Mouse (Mus musculus): ENCODE results near the gene Aimp1.
A peak's percentile ranks its signal among the peaks of the same experiment; 100 is the strongest.

Aimp1 gene

DNA sequence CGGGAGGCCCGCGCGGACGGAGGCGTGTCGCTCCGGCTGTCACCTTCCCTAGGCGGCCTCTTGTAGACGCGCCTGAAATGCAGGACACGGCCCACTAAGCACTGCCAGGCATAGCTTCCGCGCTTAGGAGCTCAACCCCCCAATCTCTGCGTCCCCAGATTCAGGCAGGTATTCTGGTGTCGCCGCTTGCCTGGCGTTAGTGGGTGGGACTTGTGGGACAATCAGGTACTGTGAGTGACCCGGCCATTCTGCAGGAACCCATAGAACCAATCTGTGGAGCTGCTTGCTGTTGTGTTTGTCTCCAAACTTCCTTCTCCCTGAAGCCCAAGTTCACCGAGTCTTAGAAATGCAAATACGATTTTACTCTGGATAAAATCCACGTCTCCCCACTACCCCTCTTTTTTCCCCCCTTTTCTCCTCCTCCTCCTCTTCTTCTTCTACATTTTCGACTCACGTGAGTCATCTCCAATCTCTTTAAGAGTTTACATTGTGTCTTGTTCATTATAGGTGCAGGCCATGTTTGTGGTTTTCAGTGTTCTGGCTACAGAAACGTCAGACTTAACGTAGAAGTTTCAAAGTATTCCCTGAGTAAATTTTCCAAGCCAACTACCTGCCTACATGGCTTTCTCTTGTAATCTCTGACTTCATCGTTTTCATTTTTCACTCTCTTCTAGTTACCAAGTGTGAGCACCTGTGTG lies at the start of gene Aimp1:
TSS of gene Aimp1 (minus strand) at position 140 of the 698 bp plus-strand sequence.
- DNase-seq (ENCODE audit: low spot score): no peak

DNA sequence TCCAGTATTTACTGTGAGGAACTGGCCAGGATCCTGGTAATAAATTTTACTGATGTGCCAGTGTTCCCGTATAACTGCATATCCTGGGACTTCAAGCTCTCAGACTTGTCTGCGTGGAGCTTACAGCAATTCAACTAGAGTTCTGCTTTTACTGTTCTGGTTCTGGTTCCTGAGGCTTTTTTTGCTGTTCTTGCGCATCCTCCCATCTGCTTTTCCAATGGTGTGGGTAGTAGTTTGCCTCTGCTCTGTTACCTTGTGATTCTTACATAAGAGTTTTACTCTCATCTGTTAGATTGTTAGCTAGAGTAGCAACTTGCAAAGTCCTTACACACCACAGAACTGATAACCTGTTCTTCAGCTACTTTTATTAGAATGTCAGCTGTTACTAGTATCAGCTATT lies 40.2 kb upstream of the Aimp1 start:
- DNase-seq (ENCODE audit: low spot score): no peak

DNA sequence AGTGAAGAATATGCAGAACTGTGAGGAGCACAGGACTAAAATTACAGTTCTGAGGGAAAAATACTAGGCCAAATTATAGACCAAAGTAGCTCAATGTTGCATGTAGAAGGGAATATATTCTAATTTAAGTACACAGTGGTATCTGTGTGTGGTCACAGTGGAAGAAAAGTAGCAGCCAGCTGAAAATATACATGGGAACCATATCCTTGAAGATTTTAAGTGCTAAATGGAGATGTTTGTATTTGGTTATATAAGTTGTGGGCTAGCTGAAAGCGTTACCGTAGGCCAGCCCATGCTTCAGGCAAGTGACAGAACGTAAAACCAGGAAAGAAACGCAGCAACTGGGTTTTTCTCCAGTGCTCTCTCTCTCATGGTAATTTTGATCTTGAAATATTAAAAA lies 33.1 kb upstream of the Aimp1 start:
- no peak for DNase-seq (ENCODE audit: low spot score)

DNA sequence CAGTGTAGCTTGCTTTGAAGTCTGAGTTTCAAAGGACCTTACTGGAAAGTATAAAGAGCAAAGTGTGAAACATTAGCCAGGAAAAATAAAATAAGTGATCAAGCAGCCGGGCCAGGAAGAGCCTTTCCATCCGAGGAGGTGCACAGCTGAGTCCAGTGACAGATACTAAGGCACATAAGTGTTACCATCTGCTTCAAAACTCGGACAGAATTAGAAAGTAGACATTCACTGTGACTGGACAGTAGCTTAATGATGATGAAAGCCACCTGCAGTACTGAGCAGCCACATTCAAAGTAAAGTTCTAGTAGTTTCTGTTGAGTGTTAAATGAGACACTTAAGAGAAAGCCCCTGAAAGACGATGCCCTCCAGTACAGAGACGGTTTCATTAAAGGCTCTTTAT lies 29.7 kb upstream of the Aimp1 start:
- no peak for DNase-seq (ENCODE audit: low spot score)

DNA sequence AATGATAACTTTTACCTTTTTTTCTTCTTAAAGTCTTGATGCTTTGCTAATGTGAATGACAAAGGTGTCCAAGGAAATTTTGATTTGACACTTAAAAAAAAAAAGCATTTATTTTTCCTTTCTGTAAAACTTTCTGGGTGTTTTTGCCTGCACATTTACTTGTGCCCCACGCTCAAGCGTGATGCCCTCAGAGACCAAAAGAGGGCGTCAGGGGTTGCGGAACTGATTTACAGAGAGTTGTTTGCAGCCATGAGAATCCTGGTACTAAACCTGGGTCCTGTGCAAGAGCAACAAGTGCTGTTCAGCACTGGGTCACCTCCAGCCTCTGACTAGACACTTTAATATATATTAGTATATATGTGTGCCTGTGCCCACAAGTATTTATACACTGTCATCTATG lies 22.8 kb upstream of the Aimp1 start:
- DNase-seq (ENCODE audit: low spot score): no peak

DNA sequence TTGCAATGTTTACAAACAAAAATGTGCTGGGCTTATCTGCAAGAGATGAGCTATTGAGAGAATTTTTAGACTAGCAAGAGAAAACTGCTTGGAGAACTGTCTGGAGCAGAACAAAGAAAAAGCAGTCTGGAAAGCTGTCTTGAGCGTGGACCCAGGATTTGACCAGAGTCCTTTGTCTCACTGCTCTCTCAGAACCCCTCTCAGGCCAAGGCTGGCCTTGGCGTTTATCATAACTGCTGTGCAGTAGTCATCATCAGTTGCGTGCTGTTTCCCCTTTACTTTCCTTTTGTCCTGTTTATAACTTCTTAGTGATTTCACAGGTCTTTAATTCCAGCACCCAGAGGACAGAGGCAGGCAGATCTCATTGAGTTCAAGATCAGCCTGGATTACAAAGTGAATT lies 20.0 kb upstream of the Aimp1 start:
- DNase-seq (ENCODE audit: low spot score): no peak

DNA sequence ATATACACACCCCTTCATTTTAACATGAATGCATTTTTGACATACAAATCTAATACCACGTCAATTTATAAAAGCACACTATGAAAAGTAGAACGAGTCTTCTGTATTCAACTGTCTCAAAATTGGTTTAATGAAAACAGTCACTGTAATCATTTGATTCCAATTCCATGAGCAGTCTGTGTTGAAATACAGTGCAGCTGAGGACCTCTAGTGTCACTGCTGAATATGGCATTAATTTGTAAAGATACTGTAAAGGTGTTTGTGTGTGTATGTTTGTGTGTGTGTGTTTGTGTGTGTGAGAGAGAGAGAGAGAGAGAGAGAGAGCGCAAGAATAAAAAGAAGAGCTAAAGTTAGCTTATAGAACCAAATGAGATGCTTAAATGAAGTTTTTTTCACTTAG lies 17.2 kb upstream of the Aimp1 start:
- DNase-seq (ENCODE audit: low spot score): peak; percentile 68

DNA sequence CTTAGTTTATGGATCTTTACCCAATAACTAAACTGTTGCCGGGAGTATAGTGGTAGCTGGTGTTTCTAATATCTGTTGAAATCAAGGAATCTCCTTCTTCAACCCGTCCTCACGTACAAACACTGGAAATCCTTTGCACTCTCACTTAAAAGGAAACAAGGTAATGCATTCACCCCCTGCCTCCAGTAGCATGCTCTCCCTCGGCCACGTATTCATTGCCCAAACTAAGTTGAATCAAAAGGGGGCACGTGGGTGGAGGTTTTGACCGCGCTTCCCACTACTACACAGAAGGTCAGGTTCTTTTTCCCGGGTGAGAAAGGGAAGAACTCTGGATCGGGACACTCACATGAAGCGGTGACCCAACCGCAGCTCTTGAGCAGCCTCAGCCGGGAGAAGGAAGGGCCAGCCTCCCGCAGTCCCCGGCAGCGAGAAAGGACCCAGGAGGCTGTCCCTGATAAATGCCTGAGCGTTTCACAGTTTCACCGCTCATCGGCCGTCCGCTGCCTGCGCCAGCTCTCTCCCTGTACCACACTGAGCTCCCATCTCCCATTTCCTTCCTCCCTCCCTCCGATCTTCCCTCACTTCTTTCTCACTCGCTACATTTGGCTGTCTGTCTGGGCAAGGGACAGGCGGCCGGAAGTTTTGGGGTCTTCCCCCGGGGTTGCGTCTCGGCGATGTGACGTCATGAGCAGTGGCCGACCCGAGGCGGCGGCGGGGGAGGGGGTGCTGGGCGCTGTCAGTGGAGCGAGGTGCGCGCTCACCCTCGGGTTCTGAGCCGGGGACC lies 531 bp downstream of the Aimp1 start, which contains the start of gene Tbck:
TSS of gene Tbck (plus strand) at position 698 of the 784 bp plus-strand sequence.
- peak; percentile 95 for DNase-seq (ENCODE audit: low spot score)

DNA sequence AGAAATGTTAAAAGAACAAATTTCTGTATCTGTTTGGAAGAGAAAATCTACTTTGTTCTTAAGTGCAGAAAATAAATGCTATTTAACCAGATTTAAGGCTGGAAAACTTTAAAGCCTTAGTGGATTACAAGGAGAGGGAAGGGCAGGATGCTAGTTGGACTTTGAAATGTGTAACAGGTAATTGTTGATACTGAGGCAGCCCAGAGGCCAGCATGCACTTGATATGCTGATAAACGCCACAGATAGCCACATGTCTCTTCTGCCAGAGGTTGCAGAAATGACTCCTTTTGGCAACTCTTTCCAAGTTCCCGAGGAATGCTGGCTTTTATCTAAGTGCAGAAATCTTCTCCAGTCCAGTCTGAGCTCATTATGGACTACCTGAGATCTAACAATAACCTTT lies 6.7 kb downstream of the Aimp1 start:
- no peak for DNase-seq (ENCODE audit: low spot score)

DNA sequence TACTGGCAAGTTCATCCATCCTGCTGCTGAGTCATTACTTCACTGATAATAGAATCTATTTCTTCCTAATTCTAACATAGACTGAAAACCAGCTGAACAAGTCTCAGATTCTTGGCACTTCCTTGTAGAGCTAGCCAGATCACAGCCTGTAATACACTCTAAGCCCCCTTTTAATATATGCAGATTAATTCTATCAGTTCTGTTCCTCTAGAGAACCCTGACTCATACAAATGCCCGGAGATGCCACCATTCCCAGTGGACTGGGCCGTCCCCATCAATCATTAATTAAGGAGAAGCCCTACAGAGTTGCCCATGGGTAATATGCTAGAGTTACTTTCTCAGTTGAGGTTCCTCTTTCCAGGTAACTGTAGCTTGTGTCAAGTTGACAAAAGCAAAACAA lies 28.2 kb downstream of the Aimp1 start:
- DNase-seq (ENCODE audit: low spot score): no peak

DNA sequence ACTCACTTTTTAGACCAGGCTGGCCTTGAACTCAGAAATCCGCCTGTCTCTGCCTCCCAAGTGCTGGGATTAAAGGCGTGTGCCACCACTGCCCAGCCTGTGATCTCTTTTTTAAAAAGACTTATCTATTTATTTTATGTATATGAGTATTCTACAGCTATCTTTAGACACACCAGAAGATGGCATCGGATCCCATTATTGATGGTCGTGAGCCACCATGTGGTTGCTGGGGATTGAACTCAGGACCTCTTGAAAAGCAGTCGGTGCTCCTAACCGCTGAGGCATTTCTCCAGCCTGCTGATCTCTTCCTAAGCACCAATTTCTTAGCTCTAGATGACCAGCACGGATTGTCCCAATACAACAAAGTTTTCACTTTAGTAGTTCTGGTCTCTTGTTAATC lies 30.2 kb downstream of the Aimp1 start:
- DNase-seq (ENCODE audit: low spot score): no peak

DNA sequence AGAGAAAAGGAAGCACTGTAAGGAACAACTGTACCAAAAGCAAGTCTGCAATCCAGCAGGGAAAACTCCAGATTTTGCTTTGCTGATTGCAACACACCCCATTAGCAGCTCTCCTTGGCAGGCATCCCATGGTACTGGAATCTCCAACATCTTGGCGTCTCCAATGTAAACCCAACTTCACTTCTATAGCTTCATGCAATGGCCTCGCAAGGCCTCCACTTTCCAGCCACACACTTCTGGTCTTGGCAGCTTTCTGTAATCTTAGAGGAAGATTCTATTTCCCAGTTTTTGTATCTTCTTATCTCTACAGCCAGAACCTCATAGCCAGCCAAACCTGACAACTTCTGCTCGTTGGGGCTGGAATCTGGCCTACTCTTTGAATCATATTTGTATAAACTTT lies 32.4 kb downstream of the Aimp1 start:
- DNase-seq (ENCODE audit: low spot score): peak; percentile 90

DNA sequence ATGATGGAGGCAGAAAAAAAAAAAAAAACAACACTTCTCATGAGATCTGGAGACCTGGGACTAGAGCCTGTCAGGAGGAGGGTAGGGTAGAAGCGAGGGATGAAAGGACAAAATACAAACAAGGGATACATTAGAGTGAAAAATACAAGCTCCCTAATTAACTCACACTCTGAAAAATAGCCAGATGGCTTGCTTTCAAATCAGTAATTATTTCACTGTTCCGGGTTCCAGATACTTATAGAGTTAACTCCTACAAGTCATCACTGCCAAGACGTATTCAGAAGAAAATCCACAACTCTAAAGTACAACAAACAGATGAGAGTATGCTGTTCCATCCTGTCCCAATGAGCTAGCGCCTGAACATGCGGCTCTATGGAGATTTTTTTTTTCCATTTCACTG lies 34.0 kb downstream of the Aimp1 start:
- no peak for DNase-seq (ENCODE audit: low spot score)

DNA sequence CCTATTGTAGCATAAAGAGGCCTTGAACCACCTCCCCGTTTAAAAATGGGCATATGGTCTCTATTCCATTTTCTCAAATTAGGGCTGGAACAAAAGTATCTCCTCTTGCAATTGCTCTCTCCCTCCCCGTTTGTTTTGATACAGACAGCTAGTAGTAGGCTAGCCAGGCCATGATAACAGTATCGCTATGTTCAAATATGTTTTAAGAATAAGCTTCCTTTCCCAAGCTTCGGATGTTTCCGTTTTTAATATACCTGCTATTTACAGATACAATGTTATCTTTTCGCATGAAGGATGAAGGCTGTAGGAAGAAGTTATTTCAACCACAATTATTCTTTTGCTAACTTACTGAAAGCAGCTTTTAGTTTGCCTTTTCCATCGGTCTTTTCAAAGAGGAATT lies 34.8 kb downstream of the Aimp1 start:
- DNase-seq (ENCODE audit: low spot score): no peak

DNA sequence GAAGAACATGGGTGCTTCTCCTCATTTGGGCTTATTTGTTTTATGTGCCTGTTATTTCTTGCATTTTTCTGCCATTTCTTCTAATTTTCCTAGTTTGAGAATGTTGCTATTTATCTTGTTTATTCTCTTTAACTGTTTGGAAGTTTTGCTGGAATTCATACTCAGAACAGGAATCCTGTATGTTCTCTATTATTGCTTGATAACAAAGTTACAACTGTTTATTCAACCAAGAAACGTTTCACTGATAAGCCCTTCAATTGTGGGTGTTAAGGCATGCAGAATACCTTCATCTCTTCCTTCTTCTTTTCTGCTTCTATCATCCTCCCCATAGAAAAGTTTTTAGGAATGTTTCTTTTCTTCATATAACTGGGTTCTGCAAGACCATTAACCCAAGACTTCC lies 37.4 kb downstream of the Aimp1 start:
- no peak for DNase-seq (ENCODE audit: low spot score)

DNA sequence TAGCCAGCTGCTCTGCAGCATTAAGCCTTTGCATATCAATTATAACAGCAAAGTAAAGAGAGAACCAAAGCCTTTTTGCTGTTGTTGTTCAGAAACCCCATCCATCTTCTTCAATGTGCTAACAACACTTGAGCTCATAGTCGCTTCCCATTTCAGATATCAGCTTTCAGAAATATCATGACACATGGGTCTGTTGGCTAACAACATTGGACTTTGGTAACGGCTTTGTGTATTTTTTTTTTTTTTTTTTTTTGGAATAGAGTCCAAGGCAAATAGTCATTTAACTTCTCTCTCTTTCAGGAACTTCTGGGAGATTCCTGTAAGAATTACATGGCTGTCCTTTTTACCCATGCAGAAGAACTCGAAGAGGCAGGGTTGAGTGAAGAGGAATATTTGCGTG lies 40.1 kb downstream of the Aimp1 start:
- peak; percentile 46 for DNase-seq (ENCODE audit: low spot score)

DNA sequence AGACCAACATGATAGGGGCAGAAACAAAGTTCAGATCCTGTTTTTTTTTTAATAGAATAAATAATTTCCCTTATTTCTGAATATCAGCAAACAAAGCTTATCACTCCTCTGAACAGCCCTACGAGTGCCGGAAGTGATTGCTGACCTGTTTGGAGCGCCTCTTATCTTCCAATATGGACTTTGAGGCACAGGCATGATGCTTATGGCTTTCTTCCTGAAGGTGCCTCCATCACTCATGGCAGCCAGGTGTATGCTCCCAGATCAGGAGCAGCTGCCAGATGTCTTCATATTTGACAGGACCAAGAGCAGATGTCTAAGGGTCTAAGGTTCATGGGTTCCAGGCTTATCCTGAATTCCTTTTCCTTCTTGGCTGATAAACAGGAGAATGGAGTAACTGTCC lies 47.1 kb downstream of the Aimp1 start:
- no peak for DNase-seq (ENCODE audit: low spot score)

DNA sequence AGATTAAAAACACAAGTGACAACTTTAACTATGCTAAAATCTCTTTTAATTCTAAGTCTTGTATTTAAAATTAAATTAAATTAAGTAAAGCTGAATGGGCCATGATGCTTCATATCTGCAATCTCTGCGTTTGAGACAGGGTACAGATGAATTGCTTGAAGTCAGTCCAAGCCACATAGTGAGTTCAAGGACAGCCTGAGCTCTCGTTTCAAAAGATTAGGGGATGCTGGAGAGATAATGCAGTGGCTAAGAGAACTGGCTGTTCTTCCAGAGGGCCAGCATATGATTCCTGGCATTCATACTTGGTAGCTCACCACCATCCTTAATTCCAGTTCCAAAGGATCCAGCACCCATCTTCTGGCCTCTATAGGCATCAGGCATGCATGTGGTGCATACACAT lies 50.9 kb downstream of the Aimp1 start:
- no peak for DNase-seq (ENCODE audit: low spot score)

DNA sequence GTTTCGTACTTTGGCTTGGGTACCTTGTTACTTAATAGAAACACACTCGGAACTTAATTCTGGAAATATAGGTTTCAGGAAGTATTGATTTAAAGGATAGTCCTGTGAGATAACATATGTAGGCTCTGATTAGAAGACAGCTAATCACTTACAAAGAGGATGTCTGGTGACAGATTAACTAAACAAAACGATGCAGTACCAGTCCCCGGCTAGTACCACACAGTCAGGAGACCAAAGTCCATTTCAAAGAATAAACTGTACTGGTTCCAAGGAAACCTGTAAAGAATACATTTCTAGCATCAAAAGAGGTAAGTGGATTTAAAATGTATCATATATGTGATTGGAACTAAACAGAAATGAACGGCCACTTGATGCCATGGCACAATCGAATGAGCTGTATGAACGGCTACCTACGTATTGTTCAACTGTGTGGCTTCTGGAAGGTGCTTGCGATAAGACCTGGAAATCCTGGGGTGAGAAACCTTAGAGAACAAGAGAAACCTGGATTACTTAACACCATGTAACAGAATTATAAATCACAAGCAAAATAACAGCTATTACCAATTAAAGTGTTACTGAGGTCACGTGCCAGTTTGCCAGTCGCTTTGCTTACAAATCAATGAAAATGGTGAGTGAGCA lies 54.5 kb downstream of the Aimp1 start, which contains the start of gene Gimd1:
TSS of gene Gimd1 (plus strand) at position 220 of the 639 bp plus-strand sequence.
- no peak for DNase-seq (ENCODE audit: low spot score)

DNA sequence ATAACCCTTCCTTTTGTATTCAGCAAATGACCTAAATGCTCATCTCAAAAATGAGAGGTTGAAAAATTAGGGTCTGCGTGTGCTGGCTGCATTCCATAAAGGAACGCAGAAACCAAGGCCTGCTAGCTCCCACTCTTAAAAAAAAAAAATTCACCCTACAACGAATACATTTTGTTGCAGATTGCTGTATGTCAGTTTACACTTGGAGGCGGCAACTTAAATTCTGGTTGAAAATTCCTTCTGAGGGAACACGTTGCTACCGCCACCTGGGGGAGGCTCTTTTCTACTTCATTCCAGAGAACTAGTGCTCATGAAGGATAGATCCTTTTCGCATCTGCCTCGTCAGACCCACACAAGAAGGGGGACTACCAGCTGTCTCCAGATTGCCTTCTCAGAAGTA lies 55.4 kb downstream of the Aimp1 start:
- no peak for DNase-seq (ENCODE audit: low spot score)

All from adipocyte (in vitro differentiated cells).